16 mouse cellular contexts compared by ENCODE assay signal in genomic region chr4:106975890-106976289, GRCm38 (mm10).
DNase-seq lines count a peak whose midpoint lies in the region; ATAC-seq and TF ChIP-seq lines count a peak whose summit lies in the region.
"Had no signal": no experiment of that assay in that cellular context is flagged by ENCODE, and none has a peak within 500 bp of the region (broad histone marks: within the 10 kb centered on the region; RNA-seq: fewer than 3 reads in every experiment).

No protein-coding gene starts in this region.

- ATAC-seq in forebrain, postnatal 0 days, result no peak
- ATAC-seq in midbrain, embryonic 12.5 days (ENCODE audit: low FRiP score, low read depth), result no peak; the same call in 1 of the 2 replicates
- no peak for ATAC-seq in midbrain, embryonic 16.5 days

- no peaks in the 10 kb centered on the region for H3K27me3 ChIP-seq in forebrain, postnatal 0 days (ENCODE audit: insufficient read depth, low read length)
- no peaks in the 10 kb centered on the region for H3K27me3 ChIP-seq in forebrain, embryonic 10.5 days (ENCODE audit: poor library complexity, severe bottlenecking)
- no peaks in the 10 kb centered on the region for H3K27me3 ChIP-seq in midbrain, embryonic 12.5 days
- H3K27me3 ChIP-seq in midbrain, embryonic 16.5 days (ENCODE audit: control insufficient read depth, insufficient read depth, low read depth, low read length), result no peaks in the 10 kb centered on the region
- H3K27me3 ChIP-seq in myocyte (ENCODE audit: control insufficient read depth, insufficient read depth, insufficient read length), result no peaks in the 10 kb centered on the region
- H3K27me3 ChIP-seq: liver, embryonic 15.5 days had no signal

- no peak for TF ChIP-seq CTCF in forebrain, postnatal 0 days (IDR thresholded peaks at IDR 0.05; ENCODE audit: low read depth)

- H3K9ac ChIP-seq in forebrain, postnatal 0 days, result peak overlapping the region; percentile 10; the same call in 1 of the 2 replicates
- H3K9ac ChIP-seq in midbrain, embryonic 12.5 days (replicated peaks), result peak overlapping the region; percentile 29; the same call in 1 of the 2 replicates
- no peak overlapping the region for H3K9ac ChIP-seq in midbrain, embryonic 16.5 days (ENCODE audit: low read depth, low read length)
- H3K9ac ChIP-seq: liver, embryonic 15.5 days had no signal

- peaks cover 36% of the 10 kb centered on the region for H3K4me1 ChIP-seq in forebrain, postnatal 0 days (ENCODE audit: insufficient read depth)
- H3K4me1 ChIP-seq in forebrain, embryonic 10.5 days, result peaks cover 99% of the 10 kb centered on the region
- H3K4me1 ChIP-seq in midbrain, embryonic 12.5 days, result peaks cover 99% of the 10 kb centered on the region
- peaks cover 55% of the 10 kb centered on the region for H3K4me1 ChIP-seq in midbrain, embryonic 16.5 days (ENCODE audit: control insufficient read depth, insufficient read depth, low read length)

- H3K79me2 ChIP-seq in myocyte (ENCODE audit: control insufficient read depth, insufficient read depth), result peaks cover 89% of the 10 kb centered on the region

- DNase-seq in forebrain, postnatal 0 days, result no peak
- no peak for DNase-seq in forebrain, embryonic 10.5 days (ENCODE audit: extremely low spot score, low spot score)
- peak; percentile 76 to 81 for DNase-seq in adrenal gland, postnatal 36 days
- no peak for DNase-seq in thymus, postnatal 0 days (ENCODE audit: low spot score)
- no peak for DNase-seq in urinary bladder, adult 18-20 months (ENCODE audit: low spot score in 2 of 2)
- DNase-seq: cerebellum, postnatal 25 days; heart, adult 11 months; kidney, adult 9 months; lung, postnatal 4 days; retina, postnatal 1 day; thymus, postnatal 25 days had no signal

- WGBS in forebrain, postnatal 0 days, result 44% methylated on average over 4 of the region's 4 CpGs
- 58% methylated on average over 4 of the region's 4 CpGs for WGBS in forebrain, embryonic 10.5 days
- 50% methylated on average over 4 of the region's 4 CpGs for WGBS in midbrain, embryonic 12.5 days
- WGBS in midbrain, embryonic 16.5 days, result 49% methylated on average over 4 of the region's 4 CpGs

- no peak for TF ChIP-seq POLR2A in myocyte (IDR thresholded peaks at IDR 0.05; ENCODE audit: insufficient read length, low read depth)

- H3ac ChIP-seq in myocyte (ENCODE audit: control insufficient read depth, insufficient read length), result no peak overlapping the region

- H3K4me2 ChIP-seq in forebrain, postnatal 0 days (ENCODE audit: low read depth), result no peak overlapping the region
- peak overlapping the region; percentile 19; the same call in 1 of the 2 replicates for H3K4me2 ChIP-seq in midbrain, embryonic 12.5 days (replicated peaks)
- no peak overlapping the region for H3K4me2 ChIP-seq in midbrain, embryonic 16.5 days (ENCODE audit: low read length)
- peak overlapping the region; percentile 26 for H3K4me2 ChIP-seq in myocyte (ENCODE audit: low read depth)
- H3K4me2 ChIP-seq: liver, embryonic 15.5 days had no signal

- H3K27ac ChIP-seq in forebrain, postnatal 0 days (ENCODE audit: low read depth, low read length), result no peak overlapping the region
- H3K27ac ChIP-seq in forebrain, embryonic 10.5 days, result no peak overlapping the region
- peak overlapping the region; percentile 70; the same call in 1 of the 2 replicates for H3K27ac ChIP-seq in midbrain, embryonic 12.5 days (replicated peaks)
- H3K27ac ChIP-seq in midbrain, embryonic 16.5 days (ENCODE audit: low read length), result no peak overlapping the region
- H3K27ac ChIP-seq: liver, embryonic 15.5 days had no signal

- no peaks in the 10 kb centered on the region for H3K36me3 ChIP-seq in forebrain, postnatal 0 days (ENCODE audit: insufficient read depth)
- H3K36me3 ChIP-seq in forebrain, embryonic 10.5 days (replicated peaks), result peaks cover 45% of the 10 kb centered on the region
- H3K36me3 ChIP-seq in midbrain, embryonic 12.5 days, result no peaks in the 10 kb centered on the region
- H3K36me3 ChIP-seq in midbrain, embryonic 16.5 days (ENCODE audit: control insufficient read depth, insufficient read depth, low read length), result no peaks in the 10 kb centered on the region
- H3K36me3 ChIP-seq in myocyte (ENCODE audit: control insufficient read depth, insufficient read depth), result no peaks in the 10 kb centered on the region

- no peak overlapping the region for H3K4me3 ChIP-seq in forebrain, postnatal 0 days (ENCODE audit: low read depth, low read length)
- H3K4me3 ChIP-seq in forebrain, embryonic 10.5 days, result no peak overlapping the region
- H3K4me3 ChIP-seq in midbrain, embryonic 12.5 days, result no peak overlapping the region
- H3K4me3 ChIP-seq in midbrain, embryonic 16.5 days (ENCODE audit: low read depth, low read length), result no peak overlapping the region
- no peak overlapping the region for H3K4me3 ChIP-seq in myocyte
- H3K4me3 ChIP-seq: liver, embryonic 15.5 days had no signal

- H3K9me3 ChIP-seq in forebrain, postnatal 0 days (ENCODE audit: low read length), result no peaks in the 10 kb centered on the region
- no peaks in the 10 kb centered on the region for H3K9me3 ChIP-seq in forebrain, embryonic 10.5 days
- no peaks in the 10 kb centered on the region for H3K9me3 ChIP-seq in midbrain, embryonic 12.5 days
- H3K9me3 ChIP-seq in midbrain, embryonic 16.5 days (replicated peaks; ENCODE audit: control insufficient read depth, low read length, poor library complexity, severe bottlenecking), result no peaks in the 10 kb centered on the region
- H3K9me3 ChIP-seq: G1E; liver, embryonic 15.5 days had no signal

TF ChIP-seq in myocyte, 11 proteins besides CTCF, POLR2A, EP300 and RAD21:
- no peak for TF ChIP-seq TCF12 (IDR thresholded peaks at IDR 0.05; ENCODE audit: insufficient read depth, poor library complexity, severe bottlenecking)
- TF ChIP-seq POLR2AphosphoS2 (IDR thresholded peaks at IDR 0.05; ENCODE audit: insufficient read length, low read depth), result no peak
- no peak for TF ChIP-seq SRF (IDR thresholded peaks at IDR 0.05; ENCODE audit: control insufficient read depth, insufficient read length, low read depth)
- peak in 1 of 3 experiments; percentile 60 for TF ChIP-seq MYOD1 (IDR thresholded peaks at IDR 0.05; ENCODE audit: control insufficient read depth in 1 of 3, insufficient read length in 2 of 3, low read depth in 2 of 3)
- TF ChIP-seq REST (IDR thresholded peaks at IDR 0.05; ENCODE audit: insufficient read depth, insufficient read length), result no peak
- peak; percentile 45; the same call in 1 of the 2 replicates for TF ChIP-seq CEBPB (IDR thresholded peaks at IDR 0.05; ENCODE audit: insufficient read depth, poor library complexity, severe bottlenecking)
- TF ChIP-seq E2F4 (IDR thresholded peaks at IDR 0.05; ENCODE audit: insufficient read depth), result no peak
- TF ChIP-seq MAX (IDR thresholded peaks at IDR 0.05; ENCODE audit: low read depth), result no peak
- TF ChIP-seq TCF3 (IDR thresholded peaks at IDR 0.05; ENCODE audit: insufficient read length, low read depth), result no peak
- peak in 1 of 3 experiments; percentile 3 for TF ChIP-seq MYOG (IDR thresholded peaks at IDR 0.05; ENCODE audit: control insufficient read depth in 1 of 3, insufficient read depth in 1 of 3, insufficient read length in 2 of 3, low read depth in 2 of 3)
- TF ChIP-seq USF1 (IDR thresholded peaks at IDR 0.05; ENCODE audit: low read depth), result no peak

Comparison
In these comparisons a context has a peak if more than half of its experiments do, and no peak if none do; other contexts are left out.
1. H3K4me2 ChIP-seq: peak in midbrain, embryonic 12.5 days (single experiment) and myocyte (single experiment); none in forebrain, postnatal 0 days (single experiment) and midbrain, embryonic 16.5 days (single experiment).
2. DNase-seq: peak in adrenal gland, postnatal 36 days (2 of 2); none in forebrain, postnatal 0 days (single experiment), forebrain, embryonic 10.5 days (single experiment), thymus, postnatal 0 days (single experiment) and urinary bladder, adult 18-20 months (0 of 2).